Mouse (Mus musculus): Measurements from ENCODE around the gene Pccb. TPM values are rescaled to one million over a fixed set of nuclear protein-coding genes. Genes with fewer than 3 reads are reported as not detected.

Pccb gene
- polyA plus RNA-seq (2014; fragmentation: Nextera tagmentation; extraction: Ambion mirVana), result 25.4 and 26.4 TPM in 2 replicates

DNA sequence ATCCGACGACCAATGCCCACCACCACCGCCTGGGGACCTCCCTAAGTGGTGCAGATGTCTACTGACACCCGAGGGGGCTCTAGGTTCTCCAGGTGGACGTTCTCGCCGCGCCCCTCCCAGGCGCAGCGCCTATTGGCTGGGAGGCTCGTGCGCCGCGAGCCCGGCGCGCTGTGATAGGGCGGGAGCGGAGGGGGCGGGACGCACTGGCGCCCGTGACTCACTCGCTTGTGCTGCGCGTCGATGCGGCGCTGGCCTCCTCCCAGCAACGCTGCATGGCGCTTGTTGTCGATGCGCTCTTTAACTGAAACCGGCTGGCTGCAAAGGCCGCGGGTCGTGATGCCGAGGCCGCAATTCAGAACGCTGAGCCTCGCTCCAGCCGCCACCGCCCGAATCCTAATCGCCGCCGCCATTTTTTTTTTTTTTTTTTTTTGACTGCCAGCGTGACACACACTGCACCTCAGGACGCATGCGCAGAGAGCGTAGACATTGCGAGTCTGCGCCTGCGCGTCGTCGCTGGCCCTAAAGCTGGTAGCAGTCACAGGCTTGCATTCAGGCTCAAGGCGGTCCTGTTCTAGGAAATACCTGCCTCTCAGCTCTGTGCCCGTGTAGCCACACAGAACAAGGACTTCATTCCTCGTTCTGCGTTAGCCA lies at the start of gene Pccb:
Pccb (minus strand) TSS at position 451 of the 651 bp plus-strand sequence.
- WGBS, result under 1% methylated on average over 61 of the region's 61 CpGs
- Histone ChIP-seq H3K4me3 (ENCODE audit: low read depth, low read length) (peak within 1 kb of the TSS; percentile 56), H3K36me3 (ENCODE audit: control insufficient read depth, insufficient read depth, low read length) (no peaks in the 10 kb centered on the region), H3K9ac (replicated peaks; ENCODE audit: low read depth, low read length) (peak within 1 kb of the TSS; percentile 80), H3K4me1 (ENCODE audit: control insufficient read depth, insufficient read depth, low read length) (peaks cover 12% of the 10 kb centered on the region), H3K9me3 (ENCODE audit: control insufficient read depth, low read length) (no peaks in the 10 kb centered on the region), H3K27ac (ENCODE audit: low read depth, low read length) (peak within 1 kb of the TSS; percentile 99), H3K27me3 (ENCODE audit: control insufficient read depth, insufficient read depth, low read length) (no peaks in the 10 kb centered on the region), H3K4me2 (ENCODE audit: low read depth, low read length) (peak within 1 kb of the TSS; percentile 62)
- peak; percentile 100 for ATAC-seq (ENCODE audit: low read depth)

DNA sequence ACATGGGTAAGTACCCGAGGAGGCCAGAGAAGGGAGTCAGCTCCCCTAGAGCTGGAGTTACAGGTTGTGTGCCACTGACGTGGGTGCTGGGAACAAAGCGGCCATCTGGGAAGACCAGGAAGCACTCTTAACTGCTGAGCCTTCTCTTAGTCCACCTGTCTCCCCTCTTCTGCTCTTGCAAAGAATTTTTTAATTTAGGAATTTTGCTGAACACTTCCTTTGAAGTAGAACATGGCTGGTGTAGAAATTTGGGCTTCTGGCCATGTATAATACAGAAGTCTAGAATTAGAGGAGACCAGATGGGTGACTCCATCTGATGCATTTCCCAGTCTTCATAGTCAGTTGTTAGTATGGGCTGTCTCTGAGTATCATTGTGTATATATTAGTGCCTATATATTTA lies 49.0 kb upstream of the Pccb start:
- Histone ChIP-seq H3K4me3 (ENCODE audit: low read depth, low read length) (no peak overlapping the region), H3K27ac (ENCODE audit: low read depth, low read length) (no peak overlapping the region), H3K9me3 (ENCODE audit: control insufficient read depth, low read length) (no peaks in the 10 kb centered on the region), H3K9ac (replicated peaks; ENCODE audit: low read depth, low read length) (no peak overlapping the region), H3K36me3 (ENCODE audit: control insufficient read depth, insufficient read depth, low read length) (no peaks in the 10 kb centered on the region), H3K4me2 (ENCODE audit: low read depth, low read length) (no peak overlapping the region), H3K4me1 (ENCODE audit: control insufficient read depth, insufficient read depth, low read length) (peaks cover 16% of the 10 kb centered on the region), H3K27me3 (ENCODE audit: control insufficient read depth, insufficient read depth, low read length) (no peaks in the 10 kb centered on the region)
- no peak for ATAC-seq (ENCODE audit: low read depth)
- 90% methylated on average over 3 of the region's 3 CpGs for WGBS

DNA sequence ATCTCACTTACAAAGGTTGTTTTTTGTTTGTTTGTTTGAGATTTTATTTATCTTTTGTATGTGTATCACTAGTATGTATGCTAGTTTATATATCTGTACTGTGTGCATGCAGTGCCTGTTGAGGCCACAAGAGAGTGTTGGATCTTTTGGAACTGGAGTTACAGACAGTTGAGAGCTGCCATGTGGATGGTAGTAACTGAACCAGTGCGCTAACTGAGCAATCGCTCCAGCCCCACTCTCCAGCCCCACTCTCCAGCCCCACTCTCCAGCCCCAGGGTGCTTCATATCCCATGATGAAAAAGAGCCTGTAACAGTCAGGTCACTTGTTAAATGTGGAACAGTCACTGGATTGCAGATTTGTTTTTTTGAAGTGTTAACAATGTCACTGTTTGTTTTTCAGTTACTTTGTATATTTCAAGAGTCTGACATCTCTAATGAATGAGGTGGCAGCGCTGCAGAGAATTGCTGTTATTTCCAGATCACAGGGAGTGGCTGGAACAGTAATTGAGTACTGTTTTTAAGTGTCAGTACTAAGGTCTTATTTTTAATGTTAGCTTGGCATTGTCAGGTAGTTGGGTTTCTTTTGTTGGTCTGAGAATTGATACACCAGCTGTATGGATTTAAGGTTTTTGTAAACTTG lies 45.5 kb upstream of the Pccb start:
- ATAC-seq (ENCODE audit: low read depth), result no peak
- WGBS, result 63% methylated on average over 3 of the region's 3 CpGs

DNA sequence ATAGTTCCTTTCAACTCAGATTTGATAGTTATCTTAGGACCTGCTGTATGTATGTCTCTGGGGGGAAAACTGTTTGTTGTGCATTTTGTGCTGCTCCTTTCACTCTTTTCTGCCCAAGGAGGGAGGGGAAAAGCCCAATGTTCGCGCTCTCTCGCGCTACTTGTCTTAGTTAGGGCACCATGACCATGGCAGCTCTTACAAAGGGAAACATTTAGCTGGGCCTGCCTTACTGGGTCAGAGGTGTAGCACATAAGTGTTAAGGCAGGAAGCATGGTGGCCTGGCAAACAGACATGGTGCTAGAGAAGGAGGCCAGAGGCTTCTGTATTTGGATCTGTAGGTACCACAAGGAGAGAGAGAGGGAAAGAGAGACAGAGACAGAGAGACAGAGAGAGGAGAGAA lies 43.9 kb upstream of the Pccb start:
- H3K27me3 ChIP-seq (ENCODE audit: control insufficient read depth, insufficient read depth, low read length), result no peaks in the 10 kb centered on the region; the same call in 1 of the 2 replicates
- ATAC-seq (ENCODE audit: low read depth), result no peak
- peaks cover 29% of the 10 kb centered on the region for H3K4me1 ChIP-seq (ENCODE audit: control insufficient read depth, insufficient read depth, low read length)
- 57% methylated on average over 4 of the region's 4 CpGs for WGBS
- H3K36me3 ChIP-seq (ENCODE audit: control insufficient read depth, insufficient read depth, low read length), result no peaks in the 10 kb centered on the region
- H3K4me2 ChIP-seq (ENCODE audit: low read depth, low read length), result peak overlapping the region; percentile 58
- H3K9ac ChIP-seq (replicated peaks; ENCODE audit: low read depth, low read length), result no peak overlapping the region
- H3K27ac ChIP-seq (ENCODE audit: low read depth, low read length), result no peak overlapping the region
- peak overlapping the region; percentile 18; the same call in 1 of the 2 replicates for H3K4me3 ChIP-seq (ENCODE audit: low read depth, low read length)
- no peaks in the 10 kb centered on the region for H3K9me3 ChIP-seq (ENCODE audit: control insufficient read depth, low read length)

More for the DNA sequence above, 45.5 kb upstream of the Pccb start:
- Histone ChIP-seq H3K4me1 (ENCODE audit: control insufficient read depth, insufficient read depth, low read length) (peaks cover 29% of the 10 kb centered on the region), H3K27ac (ENCODE audit: low read depth, low read length) (no peak overlapping the region), H3K4me3 (ENCODE audit: low read depth, low read length) (no peak overlapping the region), H3K27me3 (ENCODE audit: control insufficient read depth, insufficient read depth, low read length) (no peaks in the 10 kb centered on the region), H3K4me2 (ENCODE audit: low read depth, low read length) (peak overlapping the region; percentile 24; the same call in 1 of the 2 replicates), H3K36me3 (ENCODE audit: control insufficient read depth, insufficient read depth, low read length) (no peaks in the 10 kb centered on the region), H3K9me3 (ENCODE audit: control insufficient read depth, low read length) (no peaks in the 10 kb centered on the region), H3K9ac (replicated peaks; ENCODE audit: low read depth, low read length) (no peak overlapping the region)

DNA sequence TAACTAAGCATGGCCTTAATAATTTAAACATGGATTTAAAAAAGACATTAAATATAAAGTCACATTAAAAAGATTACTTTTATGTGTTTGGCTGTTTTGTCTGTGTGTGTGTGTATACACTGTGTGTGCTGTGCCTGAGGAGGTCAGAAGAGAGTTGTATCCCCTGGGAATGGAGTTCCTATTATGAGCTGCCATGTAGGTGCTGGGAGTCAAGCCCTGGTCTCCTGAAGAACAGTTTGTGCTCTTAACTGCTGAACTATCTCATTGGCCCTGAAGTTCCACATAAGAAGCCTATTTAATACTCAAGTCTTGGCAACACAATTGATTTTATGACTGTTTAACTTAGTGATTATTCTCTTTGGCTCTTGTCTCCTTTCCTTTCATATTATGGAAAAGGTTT lies 42.8 kb upstream of the Pccb start:
- Histone ChIP-seq H3K36me3 (ENCODE audit: control insufficient read depth, insufficient read depth, low read length) (no peaks in the 10 kb centered on the region), H3K4me1 (ENCODE audit: control insufficient read depth, insufficient read depth, low read length) (peaks cover 29% of the 10 kb centered on the region), H3K9ac (replicated peaks; ENCODE audit: low read depth, low read length) (no peak overlapping the region), H3K4me3 (ENCODE audit: low read depth, low read length) (peak overlapping the region; percentile 99), H3K27ac (ENCODE audit: low read depth, low read length) (no peak overlapping the region), H3K4me2 (ENCODE audit: low read depth, low read length) (peak overlapping the region; percentile 97), H3K9me3 (ENCODE audit: control insufficient read depth, low read length) (no peaks in the 10 kb centered on the region), H3K27me3 (ENCODE audit: control insufficient read depth, insufficient read depth, low read length) (no peaks in the 10 kb centered on the region; the same call in 1 of the 2 replicates)
- no peak for ATAC-seq (ENCODE audit: low read depth)

DNA sequence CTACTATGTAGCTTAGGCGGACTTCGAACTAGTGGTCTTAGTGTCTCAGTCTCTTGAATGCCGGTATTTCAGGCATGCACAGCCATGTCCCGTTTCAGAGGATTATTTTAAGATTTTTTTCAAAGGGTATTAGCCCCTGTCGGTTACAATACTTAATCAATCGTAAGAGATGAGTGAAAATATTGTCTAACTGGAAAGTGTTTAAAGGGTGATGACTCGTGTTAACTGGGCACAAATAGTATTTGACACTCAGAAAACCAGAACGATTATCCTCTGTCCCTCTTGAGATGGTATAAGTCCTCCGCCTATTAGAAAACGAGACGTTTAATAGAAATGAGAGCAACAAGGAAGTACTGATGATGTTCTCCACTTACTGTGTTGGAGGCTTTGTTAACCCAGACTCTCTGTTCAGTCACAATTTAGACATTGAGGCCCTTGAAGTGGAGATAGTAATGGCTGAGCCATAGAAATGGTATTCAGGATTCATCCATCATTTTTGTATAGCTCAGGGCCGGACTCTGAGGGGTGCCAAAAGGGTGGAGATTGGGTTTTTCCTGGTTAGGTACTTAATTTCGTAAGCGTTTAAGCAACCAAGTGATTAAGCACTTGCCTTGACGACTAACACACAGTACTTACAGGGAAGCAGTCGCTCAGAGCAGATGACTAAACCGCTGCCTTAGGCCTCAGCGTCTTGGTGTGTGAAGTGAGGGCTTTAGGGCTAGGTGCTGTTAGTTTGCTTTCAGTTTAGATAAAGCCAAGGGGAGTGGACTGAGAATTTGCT lies 41.6 kb upstream of the Pccb start:
- peaks cover 29% of the 10 kb centered on the region for H3K4me1 ChIP-seq (ENCODE audit: control insufficient read depth, insufficient read depth, low read length)

DNA sequence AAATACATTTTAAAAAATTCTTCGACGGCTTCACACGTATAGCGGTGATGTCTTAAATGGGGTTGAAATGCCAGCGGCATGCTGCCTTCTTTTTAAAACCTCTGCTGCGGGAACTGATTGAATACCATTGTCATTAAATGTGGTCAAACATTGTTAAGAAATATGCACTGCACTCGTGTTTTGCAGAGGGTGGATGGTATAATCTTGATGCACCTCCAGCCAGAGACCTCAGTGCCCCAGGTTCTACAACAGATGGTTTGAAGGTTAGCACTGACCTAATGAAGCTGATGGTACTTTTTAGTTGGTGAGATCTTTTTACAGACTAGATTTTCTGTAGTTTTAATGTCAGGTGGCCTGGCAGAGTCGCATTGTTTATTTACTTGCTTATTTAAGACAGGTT lies 41.0 kb upstream of the Pccb start:
- peak overlapping the region; percentile 97 for H3K4me2 ChIP-seq (ENCODE audit: low read depth, low read length)
- peak overlapping the region; percentile 99 for H3K9ac ChIP-seq (replicated peaks; ENCODE audit: low read depth, low read length)
- no peak for ATAC-seq (ENCODE audit: low read depth)
- no peaks in the 10 kb centered on the region; the same call in 1 of the 2 replicates for H3K27me3 ChIP-seq (ENCODE audit: control insufficient read depth, insufficient read depth, low read length)
- no peaks in the 10 kb centered on the region for H3K36me3 ChIP-seq (ENCODE audit: control insufficient read depth, insufficient read depth, low read length)
- H3K4me1 ChIP-seq (ENCODE audit: control insufficient read depth, insufficient read depth, low read length), result peaks cover 29% of the 10 kb centered on the region
- no peaks in the 10 kb centered on the region for H3K9me3 ChIP-seq (ENCODE audit: control insufficient read depth, low read length)
- H3K4me3 ChIP-seq (ENCODE audit: low read depth, low read length), result peak overlapping the region; percentile 99
- H3K27ac ChIP-seq (ENCODE audit: low read depth, low read length), result no peak overlapping the region
- under 1% methylated on average over 8 of the region's 8 CpGs for WGBS

More for the DNA sequence above, 41.6 kb upstream of the Pccb start:
- Histone ChIP-seq H3K27ac (ENCODE audit: low read depth, low read length) (no peak overlapping the region), H3K9ac (replicated peaks; ENCODE audit: low read depth, low read length) (peak overlapping the region; percentile 99), H3K36me3 (ENCODE audit: control insufficient read depth, insufficient read depth, low read length) (no peaks in the 10 kb centered on the region), H3K4me3 (ENCODE audit: low read depth, low read length) (peak overlapping the region; percentile 99), H3K27me3 (ENCODE audit: control insufficient read depth, insufficient read depth, low read length) (no peaks in the 10 kb centered on the region; the same call in 1 of the 2 replicates), H3K4me2 (ENCODE audit: low read depth, low read length) (peak overlapping the region; percentile 97), H3K9me3 (ENCODE audit: control insufficient read depth, low read length) (no peaks in the 10 kb centered on the region)
- no peak for ATAC-seq (ENCODE audit: low read depth)
- 1% methylated on average over 18 of the region's 18 CpGs for WGBS

DNA sequence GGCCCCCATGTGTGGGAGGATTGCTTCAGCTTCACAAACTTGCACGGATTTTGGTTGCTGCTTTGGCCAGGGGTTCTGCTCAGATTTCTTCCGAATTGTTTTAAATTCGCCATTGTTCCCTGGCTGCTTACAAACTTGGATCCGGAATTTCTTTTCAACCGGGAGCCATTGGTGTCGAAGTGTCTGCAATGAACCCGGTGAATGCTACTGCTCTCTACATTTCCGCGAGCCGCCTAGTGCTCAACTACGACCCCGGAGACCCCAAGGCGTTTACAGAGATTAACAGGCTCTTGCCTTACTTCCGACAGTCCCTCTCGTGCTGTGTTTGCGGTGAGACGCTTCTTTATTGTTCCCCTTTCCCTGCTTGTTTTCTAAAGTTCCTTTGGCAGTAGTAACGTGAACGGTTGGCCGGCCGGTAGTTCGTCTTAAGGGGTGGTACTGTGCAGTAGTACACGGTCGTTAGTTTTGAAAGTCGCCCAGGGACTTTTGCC lies 40.4 kb upstream of the Pccb start:
- peak overlapping the region; percentile 100 for H3K27ac ChIP-seq (ENCODE audit: low read depth, low read length)
- peak overlapping the region; percentile 99 for H3K4me3 ChIP-seq (ENCODE audit: low read depth, low read length)
- ATAC-seq (ENCODE audit: low read depth), result no peak
- WGBS, result under 1% methylated on average over 25 of the region's 25 CpGs
- H3K4me1 ChIP-seq (ENCODE audit: control insufficient read depth, insufficient read depth, low read length), result peaks cover 27% of the 10 kb centered on the region
- H3K9me3 ChIP-seq (ENCODE audit: control insufficient read depth, low read length), result no peaks in the 10 kb centered on the region
- H3K36me3 ChIP-seq (ENCODE audit: control insufficient read depth, insufficient read depth, low read length), result no peaks in the 10 kb centered on the region
- peak overlapping the region; percentile 99 for H3K9ac ChIP-seq (replicated peaks; ENCODE audit: low read depth, low read length)
- peak overlapping the region; percentile 97 for H3K4me2 ChIP-seq (ENCODE audit: low read depth, low read length)
- no peaks in the 10 kb centered on the region; the same call in 1 of the 2 replicates for H3K27me3 ChIP-seq (ENCODE audit: control insufficient read depth, insufficient read depth, low read length)

Measured in neural tube, embryonic 14.5 days (tissue).